Mouse (Mus musculus): ENCODE measurements around the gene Olfm3. TPM values are rescaled to one million over a fixed set of nuclear protein-coding genes. Genes with fewer than 3 reads are reported as not detected.

Gene Olfm3
- 2.5 and 3.0 TPM in 2 replicates for polyA plus RNA-seq (2012; rRNA removed)

DNA sequence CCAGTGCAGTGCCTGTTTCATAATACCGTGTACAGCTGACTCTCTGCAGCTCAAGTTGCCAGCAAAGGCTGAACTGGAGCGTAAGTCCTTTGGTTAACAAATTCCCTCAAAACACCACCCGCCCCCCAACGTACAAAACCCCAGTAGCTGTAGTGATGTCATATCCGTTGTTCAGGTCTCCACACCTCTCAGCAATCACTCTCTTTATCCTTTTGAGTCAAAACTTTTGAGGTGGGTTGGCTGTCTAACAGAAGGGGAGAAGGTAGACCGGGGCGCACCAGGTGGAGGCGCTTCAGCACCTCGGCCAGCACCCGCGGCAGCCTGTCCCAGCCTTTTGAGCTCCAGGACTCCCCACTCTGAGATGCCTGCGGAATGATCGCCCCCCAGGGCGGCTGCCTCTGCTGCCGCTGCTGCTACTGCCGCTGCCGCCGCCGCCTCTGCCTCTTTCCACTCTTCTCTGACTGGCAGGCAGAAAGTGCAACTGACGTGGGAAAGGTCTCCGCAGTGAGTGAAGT lies at the start of gene Olfm3:
TSS of gene Olfm3 (plus strand) at position 155 of the 515 bp plus-strand sequence.

Data from central nervous system, embryonic 14 days (tissue).